Mouse (Mus musculus) lung, postnatal 10 days (tissue): ENCODE results near the gene Rnase2b.
"Not testable (repeated sequence)": the region's sequence is repeated elsewhere in the genome, so short reads cannot be mapped to it uniquely, and the experiment has no call there.

Experiments
- DNase-seq: peaks from one replicate; pipeline ENCODE4 v3.0.0; 2021

Gene Rnase2b

DNA sequence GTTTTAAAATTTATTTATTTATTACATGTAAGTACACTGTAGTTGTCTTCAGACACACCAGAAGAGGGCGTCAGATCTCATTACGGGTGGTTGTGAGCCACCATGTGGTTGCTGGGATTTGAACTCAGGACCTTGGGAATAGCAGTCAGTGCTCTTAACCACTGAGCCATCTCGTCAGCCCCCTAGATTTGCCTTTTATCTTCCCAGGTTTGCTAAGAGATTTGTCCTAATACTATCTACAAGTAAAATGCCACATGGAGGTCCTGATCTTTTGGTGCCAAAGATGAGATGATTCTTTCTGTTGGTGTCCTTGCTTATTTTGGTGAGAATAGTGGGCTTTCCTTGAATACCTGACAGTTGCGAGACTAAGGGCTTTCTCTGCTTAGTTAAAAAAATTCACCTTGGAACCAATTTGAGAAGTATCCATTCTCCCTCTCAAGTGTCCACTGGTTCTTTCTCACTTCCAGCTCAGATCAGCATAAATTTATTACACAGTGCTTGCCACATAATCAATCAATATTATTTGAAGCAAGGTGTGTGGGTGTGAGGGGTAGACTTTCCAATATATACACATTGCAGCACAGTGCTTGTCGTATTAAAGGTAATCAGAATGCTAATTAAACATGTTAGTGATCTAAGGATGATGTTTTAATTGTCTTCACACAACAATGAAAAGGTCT lies 5.9 kb upstream of the Rnase2b start:
- no peak for DNase-seq

DNA sequence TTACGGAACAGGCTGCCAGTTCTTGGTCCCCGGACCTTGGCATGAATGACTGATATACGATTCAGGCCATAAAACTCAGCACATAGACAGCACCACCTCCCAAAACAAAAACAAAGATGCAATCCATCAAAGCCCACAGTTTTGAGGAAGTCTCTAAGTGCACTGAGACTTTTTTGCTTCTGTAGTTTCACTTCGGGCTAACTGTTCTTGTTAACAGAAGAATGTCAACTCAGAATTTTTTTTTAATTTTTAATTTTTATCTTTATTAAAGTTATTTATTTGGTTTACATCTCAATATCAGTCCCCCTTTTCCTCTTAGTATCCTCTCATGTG lies 5.4 kb upstream of the Rnase2b start:
- no peak for DNase-seq

DNA sequence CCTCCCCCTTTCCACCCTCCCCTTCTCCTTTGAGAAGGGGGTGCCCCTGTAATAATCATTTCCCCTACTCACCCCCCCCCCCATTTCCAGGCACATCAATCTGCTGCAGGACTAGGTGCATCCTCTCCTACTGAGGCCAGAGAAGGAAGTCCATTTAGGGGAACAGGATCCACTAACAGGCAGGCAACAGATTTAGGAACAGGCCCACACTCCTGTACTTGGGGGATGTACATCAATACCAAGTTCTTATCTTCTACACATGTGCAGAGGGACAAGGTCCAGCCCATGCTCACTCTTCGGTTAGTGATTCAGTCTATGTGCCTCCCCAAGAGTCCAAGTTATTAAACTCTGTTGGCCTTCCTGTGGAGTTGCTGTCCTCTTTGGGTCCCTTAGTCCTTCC lies 5.0 kb upstream of the Rnase2b start:
- no peak for DNase-seq

DNA sequence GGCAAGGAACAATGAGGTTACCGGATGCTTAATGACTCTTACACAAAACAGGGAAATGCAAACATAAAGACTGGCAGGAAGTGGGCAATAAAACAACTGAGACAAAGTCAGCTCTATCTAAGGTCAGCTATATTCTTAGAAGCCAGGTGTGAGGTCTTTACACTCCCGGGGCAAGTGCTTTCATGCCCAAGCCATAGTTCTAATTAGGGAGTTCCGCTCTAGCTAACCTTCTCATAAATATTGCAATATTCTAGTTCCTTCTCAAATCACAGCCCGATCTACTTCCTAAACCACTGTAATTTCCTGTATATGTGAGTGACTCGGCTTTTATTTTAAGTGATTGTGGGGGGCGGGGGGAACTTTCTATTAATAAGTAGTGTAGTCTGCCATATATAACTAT lies 1.3 kb downstream of the Rnase2b start:
- not testable (repeated sequence) for DNase-seq

DNA sequence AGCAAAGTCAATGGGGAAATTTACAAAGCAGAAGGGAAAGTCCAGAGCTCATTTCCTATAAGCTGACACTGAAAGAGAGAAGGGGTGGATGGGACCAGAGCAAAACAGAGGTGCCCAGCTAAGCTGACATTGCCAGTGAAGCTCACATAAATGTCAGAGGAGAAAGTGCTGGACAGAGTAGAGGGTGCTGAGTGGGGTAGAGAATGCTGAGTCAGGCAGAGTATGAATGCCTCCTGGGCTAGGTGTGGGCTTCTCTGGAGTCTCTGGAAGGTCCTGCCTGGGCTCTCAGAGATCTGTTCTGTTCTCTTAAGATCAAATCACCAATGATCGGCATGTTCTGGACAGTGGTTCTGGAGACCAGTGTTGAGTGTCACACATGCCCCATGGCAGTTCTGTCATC lies 3.4 kb downstream of the Rnase2b start:
- DNase-seq, result no peak

DNA sequence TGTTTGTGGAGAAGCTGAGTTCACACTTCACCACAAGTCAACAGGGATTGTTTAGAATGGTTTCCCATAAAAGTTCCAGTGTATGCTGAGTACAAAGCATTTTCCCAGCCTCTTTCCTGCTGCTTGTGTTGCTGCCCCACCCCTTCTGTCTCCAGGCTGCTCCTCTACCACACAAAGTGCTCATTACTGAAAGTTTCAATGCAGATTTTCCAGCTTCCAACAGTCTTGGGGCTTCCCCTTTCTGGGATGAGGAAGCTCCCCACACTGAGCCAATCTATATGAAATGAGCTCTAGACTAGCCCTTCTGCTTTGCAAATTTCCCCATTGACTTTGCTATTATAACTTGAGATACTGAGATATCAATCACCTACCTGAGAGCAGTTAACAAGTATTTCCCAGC lies 4.0 kb downstream of the Rnase2b start:
- DNase-seq, result no peak

DNA sequence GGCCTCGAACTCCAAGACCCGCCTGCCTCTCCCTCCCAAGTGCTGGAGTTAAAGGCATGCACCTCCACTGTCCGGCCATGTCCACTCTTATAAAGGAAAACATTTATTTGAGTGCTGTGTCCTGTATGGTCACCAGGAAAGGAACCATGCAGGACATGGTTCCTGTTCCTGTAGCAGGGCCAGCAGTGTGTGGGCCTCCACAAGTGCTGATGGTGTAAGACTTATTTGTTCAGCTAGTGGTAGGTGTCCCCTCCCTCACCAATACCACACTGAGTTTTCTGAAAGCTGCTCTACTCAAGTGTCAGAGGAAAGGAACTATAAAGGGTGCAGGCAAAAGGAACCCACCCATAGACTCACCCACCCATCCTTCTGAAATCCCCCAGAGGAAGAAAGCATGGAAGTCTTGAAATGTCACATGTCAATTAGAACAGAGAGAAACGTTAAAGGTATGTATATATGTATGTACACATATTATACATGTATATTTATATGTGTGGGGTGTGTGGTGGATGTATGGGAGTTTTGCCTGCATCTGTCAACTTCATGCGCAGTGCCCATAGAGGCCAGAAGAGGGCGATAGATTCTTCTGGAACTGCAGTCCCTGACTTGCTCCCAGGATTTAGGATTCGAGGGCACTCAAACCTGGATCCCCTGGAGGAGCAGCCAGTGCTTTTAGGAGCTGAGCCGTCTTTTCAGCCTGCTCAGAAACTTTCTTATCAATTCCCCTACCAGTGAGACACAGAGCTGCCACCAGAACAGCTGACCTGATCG lies 10.2 kb downstream of the Rnase2b start:
- peak; percentile 36 for DNase-seq

DNA sequence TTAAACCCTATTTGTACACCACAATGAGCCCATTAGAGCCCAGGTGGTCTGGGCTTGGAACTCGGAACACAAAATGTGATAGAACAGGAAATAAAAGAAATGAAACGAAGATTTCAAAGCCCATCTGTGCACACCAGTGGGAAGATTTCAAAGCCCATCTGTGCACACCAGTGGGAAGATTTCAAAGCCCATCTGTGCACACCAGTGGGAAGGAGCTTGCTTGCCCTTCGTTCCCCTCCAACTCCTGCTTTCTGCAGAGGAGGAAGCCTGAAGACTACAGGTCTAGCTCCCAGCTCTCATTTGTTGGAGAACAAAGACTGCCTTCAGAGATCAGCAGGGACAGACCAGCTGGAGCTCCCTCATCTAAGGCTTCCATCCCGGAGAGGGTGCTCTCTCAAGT lies 10.9 kb downstream of the Rnase2b start:
- DNase-seq, result not testable (repeated sequence)

DNA sequence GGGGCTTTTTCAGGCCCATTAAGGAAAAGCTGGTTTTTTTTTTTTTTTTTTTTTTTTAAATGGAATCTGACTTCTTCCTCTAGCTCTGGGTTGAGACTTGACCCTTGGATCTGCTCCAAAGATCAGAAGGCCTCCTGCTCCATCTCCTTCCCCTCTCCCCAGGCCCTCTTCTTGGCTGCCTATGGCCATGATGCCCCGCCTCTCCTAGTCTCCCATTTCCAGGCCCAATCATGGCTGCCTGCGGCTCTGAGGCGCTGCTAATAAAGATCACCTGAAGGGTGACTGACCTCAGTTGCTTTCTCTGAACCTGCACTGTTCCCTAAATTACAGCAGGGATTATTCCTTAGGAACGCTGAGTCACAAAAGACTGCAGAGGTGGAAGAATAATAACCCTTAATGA lies 11.8 kb downstream of the Rnase2b start:
- no peak for DNase-seq

DNA sequence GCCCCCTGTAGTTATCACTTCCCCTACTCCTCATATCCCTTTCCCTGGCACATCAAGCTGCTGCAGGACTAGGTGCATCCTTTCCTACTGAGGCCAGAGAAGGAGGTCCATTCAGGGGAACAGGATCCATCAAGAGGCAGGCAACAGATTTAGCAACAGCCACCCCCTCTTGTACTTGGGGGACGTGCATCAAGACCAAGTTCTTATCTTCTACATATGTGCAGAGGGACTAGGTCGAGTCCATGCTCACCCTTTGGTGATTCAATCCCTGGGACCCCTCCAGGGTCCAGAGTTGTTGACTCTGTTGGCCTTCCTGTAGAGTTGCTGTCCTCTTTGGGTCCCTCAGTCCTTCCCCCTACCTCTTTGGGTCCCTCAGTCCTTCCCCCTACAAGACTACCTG lies 19.0 kb downstream of the Rnase2b start:
- not testable (repeated sequence) for DNase-seq

DNA sequence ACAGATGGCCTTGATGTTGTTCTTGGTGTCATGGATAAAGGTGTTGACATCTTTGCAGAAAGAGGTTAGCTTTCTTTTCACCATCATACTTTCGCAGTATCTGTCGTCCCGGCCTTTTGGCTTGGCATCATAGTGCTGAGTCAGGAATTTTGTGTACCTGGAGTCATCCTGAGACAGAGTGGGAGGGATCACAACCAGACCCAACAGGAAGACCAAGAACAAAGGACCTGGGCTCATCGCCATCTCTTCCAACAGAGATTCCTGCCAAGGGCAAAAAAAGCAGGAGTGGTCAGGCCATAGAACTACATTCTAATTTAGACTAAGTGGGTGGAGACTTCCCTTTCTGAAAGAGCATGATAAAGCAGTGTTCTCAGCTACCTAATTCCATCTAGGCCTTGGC lies 33.6 kb downstream of the Rnase2b start:
- peak; percentile 64 for DNase-seq

DNA sequence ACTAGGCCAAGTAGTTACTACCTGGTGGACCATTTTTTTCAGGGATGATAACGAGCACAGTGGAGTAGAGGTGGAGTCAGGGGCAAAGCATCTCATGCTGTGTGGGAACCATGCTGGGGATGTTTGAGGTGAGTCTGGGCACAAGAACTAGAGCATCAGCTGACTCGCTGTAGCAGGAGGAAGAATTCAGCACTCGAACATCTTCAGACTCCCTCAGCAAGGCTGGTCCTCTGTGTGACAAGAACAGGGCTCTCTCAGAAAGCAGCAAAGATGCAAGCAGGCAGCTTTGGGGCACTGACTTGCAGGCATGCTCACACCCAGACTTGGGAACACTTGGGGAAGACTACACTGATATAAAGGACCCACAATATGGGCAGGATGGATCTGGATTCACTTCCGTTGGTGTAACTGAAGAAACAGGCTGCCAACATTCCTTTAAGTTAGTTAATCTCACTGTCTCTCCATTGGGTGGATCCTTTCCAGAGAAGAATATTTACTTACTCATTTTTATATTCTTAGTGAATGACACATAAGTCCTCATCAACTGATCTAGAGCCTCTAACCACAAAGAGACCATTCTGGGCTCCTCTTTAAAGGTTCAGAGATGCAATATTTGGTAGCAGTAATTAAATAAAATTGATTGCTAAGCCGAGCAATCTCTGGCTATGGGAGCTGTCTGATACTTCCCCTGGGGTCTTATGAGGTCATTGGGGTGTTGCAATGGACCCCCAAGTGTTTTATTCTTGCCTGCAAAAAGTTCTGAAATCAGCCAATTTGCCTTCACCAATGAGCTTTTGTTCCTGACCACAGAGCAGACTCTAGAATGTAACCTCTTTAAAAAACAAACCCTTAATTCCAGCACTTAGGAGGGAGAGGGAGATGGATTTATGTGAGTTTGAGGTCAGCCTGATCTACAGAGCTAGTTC lies 37.3 kb downstream of the Rnase2b start, which contains the start of gene Ang2:
Gene Ang2 (minus strand): TSS at position 51 of the 926 bp plus-strand sequence.
- DNase-seq, result no peak

DNA sequence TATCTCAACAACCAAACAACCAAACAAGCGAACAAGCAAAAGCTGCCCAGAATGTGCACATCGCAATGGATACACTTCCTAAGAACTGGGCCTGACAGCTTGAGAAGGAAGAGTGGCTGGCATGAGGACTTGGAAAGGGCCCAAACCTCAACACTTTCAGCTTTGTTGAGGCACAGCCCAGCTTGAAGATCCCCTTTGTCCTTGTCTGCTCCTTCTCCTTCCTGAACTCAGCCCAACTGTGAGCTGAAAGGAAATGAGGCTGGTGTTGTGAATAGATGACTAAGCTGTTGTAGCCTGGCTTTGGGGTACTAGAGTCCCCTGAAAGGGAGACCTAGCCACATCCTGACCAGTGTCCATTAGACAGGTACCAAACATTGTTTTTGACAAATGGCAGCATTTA lies 38.0 kb downstream of the Rnase2b start:
- DNase-seq, result no peak

DNA sequence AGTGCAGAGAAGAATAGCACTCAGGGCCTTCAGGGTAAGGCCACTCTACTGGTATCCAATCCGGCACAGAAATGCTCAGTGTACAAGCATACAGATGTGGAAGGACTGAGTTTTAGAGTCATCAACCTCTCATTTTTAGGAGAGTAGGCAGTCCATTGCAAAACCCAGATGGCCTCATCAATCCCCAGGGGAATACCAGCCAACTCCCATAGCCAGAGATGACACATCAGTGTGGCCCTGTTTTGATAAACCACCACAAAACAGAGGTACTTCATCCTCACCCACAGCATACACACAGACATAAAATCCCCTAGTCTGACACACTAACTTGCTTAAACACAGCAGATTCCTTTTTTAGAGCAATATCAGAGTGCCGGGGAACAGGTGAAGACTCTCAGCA lies 38.4 kb downstream of the Rnase2b start:
- DNase-seq, result no peak

DNA sequence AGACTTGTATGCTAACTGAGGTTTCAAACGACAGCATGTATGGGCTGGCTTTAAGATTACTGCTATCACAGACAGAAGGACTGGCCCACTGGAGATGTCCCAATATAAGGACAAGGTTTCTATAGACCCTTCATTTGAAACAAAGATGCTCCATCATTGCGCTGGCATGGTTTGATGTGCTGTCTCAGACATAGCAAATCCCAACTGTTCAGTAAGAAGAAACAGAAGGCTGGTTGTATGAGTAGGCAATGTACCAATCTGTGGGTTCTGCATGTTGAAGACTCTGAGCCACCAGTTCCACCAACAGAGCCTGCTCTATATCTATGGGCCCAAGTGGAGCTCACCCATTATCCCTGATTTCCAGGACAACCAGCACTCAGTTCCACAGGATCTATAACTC lies 41.1 kb downstream of the Rnase2b start, which contains the start of gene Ear14:
Gene Ear14 (plus strand): TSS at position 277 of the 400 bp plus-strand sequence.
- no peak for DNase-seq
